Mouse (Mus musculus) limb, embryonic 14.5 days (tissue): Measurements from ENCODE around the gene Sgce. TPM values are rescaled to one million over a fixed set of nuclear protein-coding genes. Genes with fewer than 3 reads are reported as not detected.

Source experiments
- ATAC-seq: fragments of 200-750 bp; cut with Nextera tagmentation; 2 replicates; pipeline ENCODE4 v1.8.0; 2017; ENCODE audit warnings: low read depth, moderate number of reproducible peaks, moderate TSS enrichment; ENCODE audit not compliant: low FRiP score
- DNase-seq: peaks from one replicate; pipeline ENCODE4 v3.0.0-alpha.2; 2015; ENCODE audit warnings: low spot score
- H3K27ac ChIP-seq: fragments of 300-500 bp; sonication (generic); replicated peaks from 2 replicates; pipeline ENCODE4 v1.5.1; 2014; ENCODE audit warnings: low read depth, mild to moderate bottlenecking, low read length, moderate library complexity, mixed read lengths
- H3K27me3 ChIP-seq: fragments of 300-500 bp; sonication (generic); 2 replicates; pipeline ENCODE4 v1.6.1; 2014; ENCODE audit warnings: low read length, mixed read lengths; ENCODE audit not compliant: control insufficient read depth, insufficient read depth
- H3K36me3 ChIP-seq: fragments of 300-500 bp; sonication (generic); 2 replicates; pipeline ENCODE4 v1.6.1; 2014; ENCODE audit warnings: mild to moderate bottlenecking, low read length, moderate library complexity, mixed read lengths; ENCODE audit not compliant: control insufficient read depth, insufficient read depth
- H3K4me1 ChIP-seq: fragments of 300-500 bp; sonication (generic); 2 replicates; pipeline ENCODE4 v1.6.1; 2014; ENCODE audit warnings: antibody characterized with exemption, low read length, mixed read lengths; ENCODE audit not compliant: control insufficient read depth, insufficient read depth
- H3K4me2 ChIP-seq: fragments of 300-500 bp; sonication (generic); replicated peaks from 2 replicates; pipeline ENCODE4 v1.6.1; 2014; ENCODE audit warnings: low read depth, mild to moderate bottlenecking, low read length, moderate library complexity; ENCODE audit not compliant: severe bottlenecking
- H3K4me3 ChIP-seq: fragments of 300-500 bp; sonication (generic); replicated peaks from 2 replicates; pipeline ENCODE4 v1.5.1; 2014; ENCODE audit warnings: low read length
- H3K9ac ChIP-seq: fragments of 300-500 bp; sonication (generic); 2 replicates; pipeline ENCODE4 v1.6.1; 2014; ENCODE audit warnings: mild to moderate bottlenecking, low read depth, low read length, moderate library complexity; ENCODE audit not compliant: severe bottlenecking
- H3K9me3 ChIP-seq: fragments of 300-500 bp; sonication (generic); 2 replicates; pipeline ENCODE4 v1.6.1; 2016; ENCODE audit warnings: low read length; ENCODE audit not compliant: control insufficient read depth
- POLR2A ChIP-seq: fragments of 200-500 bp; IDR thresholded peaks from 2 replicates; pipeline ENCODE4 v1.8.0; 2012; ENCODE audit warnings: inconsistent platforms, mild to moderate bottlenecking, moderate library complexity, borderline replicate concordance; ENCODE audit not compliant: insufficient read depth, insufficient read length; ENCODE audit errors: extremely low read depth
- WGBS: fragments of 180-500 bp; shearing (Covaris S2); extraction: QIAGEN DNeasy Blood & Tissue Kit; methylation state at CpG from one replicate; pipeline ENCODE4 v1.1.7; 2014; 5-methylcytosine and 5-hydroxymethylcytosine counted together
- polyA plus RNA-seq, 2 experiments: library from polyadenylated mRNA; depleted of rRNA in 1 of 2; stranded (reverse) in 1 of 2; unstranded in 1 of 2; fragments of >200 nt; fragmentation: Nextera tagmentation in 1 of 2; extraction: Ambion mirVana in 1 of 2; gene quantifications; 2 replicates each; pipeline versions ENCODE4 v1.2.1 to v1.2.3; 2012 to 2014

Sgce gene
- polyA plus RNA-seq, 2 experiments, result 62.0 to 63.6 TPM

DNA sequence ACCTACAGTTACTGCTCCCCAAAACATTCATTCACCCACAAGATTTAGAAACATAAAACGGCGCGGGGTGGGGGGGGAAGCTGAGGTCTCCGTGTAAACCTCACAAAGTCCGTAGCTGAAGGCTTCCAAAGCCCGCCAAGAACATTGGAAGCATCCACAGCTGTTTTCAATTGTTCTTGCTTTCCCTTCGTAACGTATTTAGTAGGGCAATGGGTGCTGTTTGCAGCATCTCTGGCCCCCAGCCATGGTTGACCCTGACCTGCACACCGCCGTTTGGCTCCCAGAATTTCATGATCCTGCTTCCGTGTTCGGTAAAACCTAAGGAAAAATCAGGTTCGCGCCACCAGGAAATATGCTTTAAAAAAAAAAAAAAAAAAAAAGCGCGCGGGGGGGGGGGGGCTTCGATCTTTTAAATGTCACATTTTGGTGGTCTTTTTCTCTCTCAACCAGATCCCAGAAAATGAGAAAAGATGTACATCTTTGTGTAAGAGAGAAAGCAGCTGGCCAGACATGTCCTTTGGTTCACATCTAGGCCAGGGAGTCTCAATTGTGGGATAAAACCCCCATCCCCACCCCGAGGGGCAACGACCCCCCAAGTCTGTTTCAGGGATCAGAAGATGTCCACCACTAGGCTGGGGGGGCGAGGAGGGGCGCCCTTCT lies 841 bp downstream of the Sgce start:
- Histone ChIP-seq H3K4me1 (peaks cover 5% of the 10 kb centered on the region), H3K27ac (peak overlapping the region; percentile 77), H3K27me3 (no peaks in the 10 kb centered on the region), H3K4me3 (peak overlapping the region; percentile 49), H3K4me2 (peak overlapping the region; percentile 61), H3K9me3 (peaks cover 28% of the 10 kb centered on the region; the same call in 1 of the 2 replicates), H3K9ac (peak overlapping the region; percentile 72), H3K36me3 (no peaks in the 10 kb centered on the region)
- DNase-seq (peak; percentile 72), ATAC-seq (no peak)
- TF ChIP-seq POLR2A, result no peak
- 47% methylated on average over 22 of the region's 22 CpGs for WGBS

DNA sequence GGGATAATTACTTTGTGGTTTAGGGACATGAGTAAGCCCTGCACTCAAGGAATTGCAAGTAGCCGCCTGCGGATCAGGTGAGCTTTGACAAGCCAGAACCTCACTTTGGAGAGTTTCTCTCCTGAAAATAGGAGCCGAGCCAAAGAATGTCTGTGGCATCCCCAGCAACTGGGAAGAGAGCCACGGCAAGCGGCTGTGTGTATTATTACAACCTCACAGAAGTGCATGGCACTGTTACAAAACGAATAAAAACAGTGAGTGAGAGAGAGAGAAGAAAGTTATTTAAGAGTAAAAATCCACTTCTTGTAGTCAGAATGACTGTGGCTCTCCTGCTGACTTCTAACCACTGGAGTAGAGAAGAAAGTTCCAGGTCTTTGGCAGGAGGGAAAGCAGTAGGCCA lies 6.5 kb downstream of the Sgce start:
- Histone ChIP-seq H3K4me3 (no peak overlapping the region), H3K27me3 (no peaks in the 10 kb centered on the region), H3K9me3 (no peaks in the 10 kb centered on the region), H3K4me1 (peaks cover 21% of the 10 kb centered on the region), H3K27ac (peak overlapping the region; percentile 64), H3K9ac (no peak overlapping the region), H3K4me2 (no peak overlapping the region), H3K36me3 (no peaks in the 10 kb centered on the region)
- WGBS, result 9% methylated on average over 6 of the region's 6 CpGs
- ATAC-seq (peak; percentile 81), DNase-seq (peak; percentile 88)
- TF ChIP-seq POLR2A, result no peak

DNA sequence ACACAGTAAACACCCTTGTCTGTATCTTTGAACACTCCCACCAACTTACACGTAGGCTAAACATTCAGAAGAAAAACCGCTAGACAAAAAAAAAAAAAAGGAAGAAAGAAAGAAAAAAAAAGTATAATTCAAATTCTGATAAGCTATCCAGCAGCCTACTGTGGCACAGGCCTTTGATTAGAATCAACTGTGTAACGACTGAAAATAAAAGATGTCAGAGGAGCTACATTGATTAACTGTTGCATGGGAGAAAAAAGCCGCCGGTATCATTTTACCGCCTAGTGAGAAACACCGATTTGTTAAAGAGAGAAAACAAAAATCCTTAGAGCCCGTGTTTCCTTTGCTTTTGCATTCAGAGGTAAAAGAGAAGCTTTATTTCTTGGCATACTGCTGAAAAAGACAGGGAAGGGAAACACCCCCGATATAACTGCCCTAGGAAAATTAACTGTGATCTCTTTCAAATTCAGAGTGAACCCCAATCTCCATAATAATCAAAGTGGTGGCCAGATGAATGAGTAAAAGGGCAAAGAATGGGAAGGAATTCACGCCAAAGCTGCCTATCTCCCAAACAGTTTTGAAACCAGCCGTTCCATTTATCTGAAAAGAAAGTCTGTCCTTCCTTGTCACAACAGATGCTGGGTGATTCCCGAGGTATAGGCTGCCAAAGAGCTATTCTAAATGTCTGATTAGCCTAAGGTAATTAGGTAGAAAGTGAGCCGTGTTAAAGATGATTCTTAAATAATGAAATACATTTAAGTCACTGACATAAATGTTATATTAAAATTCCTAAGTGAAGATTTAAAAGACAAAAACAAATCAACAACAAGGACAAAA lies 7.3 kb downstream of the Sgce start:
- H3K36me3 ChIP-seq, result no peaks in the 10 kb centered on the region
- no peak overlapping the region; the same call in 1 of the 2 replicates for H3K4me2 ChIP-seq
- no peak overlapping the region for H3K4me3 ChIP-seq
- H3K9ac ChIP-seq, result no peak overlapping the region
- H3K9me3 ChIP-seq, result no peaks in the 10 kb centered on the region
- WGBS, result 26% methylated on average over 13 of the region's 13 CpGs
- peaks cover 21% of the 10 kb centered on the region for H3K4me1 ChIP-seq
- ATAC-seq, result no peak
- H3K27ac ChIP-seq, result no peak overlapping the region
- H3K27me3 ChIP-seq, result no peaks in the 10 kb centered on the region
- no peak for DNase-seq
- no peak for TF ChIP-seq POLR2A

DNA sequence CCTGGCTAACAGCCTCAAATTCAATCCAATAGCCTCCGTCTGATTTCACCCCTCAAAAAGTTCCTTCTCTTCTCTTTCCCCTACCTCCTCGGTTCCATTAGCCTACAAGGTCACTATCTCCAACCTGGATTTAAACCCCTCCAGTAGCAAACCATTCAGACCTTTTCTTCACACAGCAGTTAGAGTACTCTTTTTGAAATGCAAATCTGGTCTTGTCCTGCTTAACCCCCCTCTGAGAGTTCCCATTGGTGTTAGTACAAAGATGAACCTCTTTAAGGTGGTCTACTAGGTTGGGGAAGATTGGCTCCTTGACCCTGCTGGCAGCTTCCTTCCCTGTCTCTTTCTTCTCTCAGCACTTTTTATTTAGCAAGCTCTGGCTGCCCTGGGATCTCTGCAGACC lies 8.3 kb downstream of the Sgce start:
- no peak for TF ChIP-seq POLR2A
- DNase-seq (no peak), ATAC-seq (no peak)
- no peak overlapping the region for H3K4me2 ChIP-seq
- peaks cover 21% of the 10 kb centered on the region for H3K4me1 ChIP-seq
- H3K4me3 ChIP-seq, result no peak overlapping the region
- H3K36me3 ChIP-seq, result no peaks in the 10 kb centered on the region
- no peaks in the 10 kb centered on the region for H3K27me3 ChIP-seq
- no peaks in the 10 kb centered on the region for H3K9me3 ChIP-seq
- H3K27ac ChIP-seq, result no peak overlapping the region
- no peak overlapping the region for H3K9ac ChIP-seq
- 28% methylated on average over 2 of the region's 2 CpGs for WGBS

DNA sequence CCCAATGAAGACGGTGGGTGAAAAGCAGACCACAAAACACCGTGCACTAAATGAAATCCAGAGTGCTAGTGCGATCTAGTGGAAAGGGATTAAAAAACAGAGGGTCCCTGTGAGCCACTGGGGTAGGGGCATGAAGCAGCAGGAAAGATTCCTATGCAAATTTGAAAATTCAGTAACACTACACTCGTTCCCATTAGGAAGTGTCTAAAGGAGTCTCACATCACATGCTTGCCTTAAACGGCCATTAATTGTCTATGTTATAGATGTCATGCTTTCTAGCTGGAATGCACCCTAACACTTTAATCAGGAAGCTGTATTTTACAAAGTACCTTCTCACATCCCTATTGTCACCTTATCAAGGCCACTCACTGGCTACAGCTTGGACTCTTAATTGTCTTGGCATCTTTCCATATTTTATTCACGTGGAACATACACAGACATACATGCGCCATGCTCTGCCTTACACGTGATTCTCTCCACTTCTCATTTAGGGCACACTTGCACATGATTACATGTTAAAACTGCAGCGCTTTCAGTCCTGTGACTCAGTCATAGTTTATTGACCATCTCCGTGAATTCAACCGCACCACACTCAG lies 8.9 kb downstream of the Sgce start:
- ATAC-seq (no peak), DNase-seq (no peak)
- Histone ChIP-seq H3K4me3 (no peak overlapping the region), H3K9ac (no peak overlapping the region), H3K27me3 (no peaks in the 10 kb centered on the region), H3K27ac (no peak overlapping the region), H3K9me3 (no peaks in the 10 kb centered on the region), H3K36me3 (no peaks in the 10 kb centered on the region), H3K4me2 (no peak overlapping the region), H3K4me1 (peaks cover 21% of the 10 kb centered on the region)
- WGBS, result 42% methylated on average over 11 of the region's 11 CpGs
- TF ChIP-seq POLR2A, result no peak
